Mouse (Mus musculus): Measurements from ENCODE around the gene Shkbp1. TPM values are rescaled to one million over a fixed set of nuclear protein-coding genes. Genes with fewer than 3 reads are reported as not detected.

Shkbp1 gene
- total RNA-seq, 2 experiments from 2014 or later = 24.9 to 29.9 TPM

DNA sequence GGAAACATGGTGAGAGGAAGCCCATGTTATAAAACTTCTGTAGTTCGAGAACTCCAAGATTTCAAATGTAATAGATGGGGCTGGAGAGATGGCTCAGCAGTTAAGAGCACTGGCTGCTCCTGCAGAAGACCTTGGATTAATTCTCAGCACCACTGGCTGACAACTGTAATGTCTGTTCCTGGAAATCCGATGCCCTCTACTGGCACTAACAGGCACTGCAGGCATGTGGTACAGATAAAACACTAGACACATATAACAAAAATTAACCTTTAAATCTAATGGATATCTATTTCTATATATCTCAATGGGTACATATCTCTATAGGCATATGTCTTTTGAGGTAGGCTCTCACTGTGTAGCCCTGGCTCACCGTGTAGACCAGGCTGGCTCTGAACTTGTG lies 41.4 kb downstream of the Shkbp1 start:
- no peak for DNase-seq (ENCODE audit: low spot score in 2 of 2)

DNA sequence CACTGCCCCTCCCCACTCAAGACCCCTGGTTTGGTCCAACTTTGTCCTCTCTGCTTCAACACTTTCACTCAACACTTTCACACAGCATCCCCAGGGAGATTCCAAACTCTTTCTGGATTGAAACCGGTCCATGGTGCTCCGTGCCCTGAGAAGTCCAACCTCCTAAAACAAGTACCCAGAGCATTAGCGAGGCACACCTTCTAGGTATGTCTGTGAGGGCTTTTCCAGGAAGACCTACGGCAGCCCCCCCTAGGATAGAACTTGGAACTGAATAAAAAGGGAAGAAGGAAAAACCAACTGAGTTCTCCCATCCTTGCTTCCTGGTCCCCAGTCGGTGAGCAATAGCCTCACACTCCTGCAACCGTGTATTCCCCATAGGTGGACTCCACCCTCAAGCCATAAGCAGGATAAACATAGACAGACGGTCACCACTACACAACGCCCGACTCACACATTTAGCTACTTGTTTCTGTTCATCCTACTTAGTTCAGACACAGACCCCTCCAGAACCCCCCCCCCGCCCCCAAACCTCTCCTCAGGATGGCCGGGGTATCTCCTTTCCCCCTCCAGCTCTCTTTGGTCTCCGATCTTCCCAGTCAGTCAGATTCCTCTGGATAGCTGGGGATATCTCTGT lies 44.1 kb downstream of the Shkbp1 start:
- DNase-seq (ENCODE audit: low spot score in 2 of 2) = no peak

DNA sequence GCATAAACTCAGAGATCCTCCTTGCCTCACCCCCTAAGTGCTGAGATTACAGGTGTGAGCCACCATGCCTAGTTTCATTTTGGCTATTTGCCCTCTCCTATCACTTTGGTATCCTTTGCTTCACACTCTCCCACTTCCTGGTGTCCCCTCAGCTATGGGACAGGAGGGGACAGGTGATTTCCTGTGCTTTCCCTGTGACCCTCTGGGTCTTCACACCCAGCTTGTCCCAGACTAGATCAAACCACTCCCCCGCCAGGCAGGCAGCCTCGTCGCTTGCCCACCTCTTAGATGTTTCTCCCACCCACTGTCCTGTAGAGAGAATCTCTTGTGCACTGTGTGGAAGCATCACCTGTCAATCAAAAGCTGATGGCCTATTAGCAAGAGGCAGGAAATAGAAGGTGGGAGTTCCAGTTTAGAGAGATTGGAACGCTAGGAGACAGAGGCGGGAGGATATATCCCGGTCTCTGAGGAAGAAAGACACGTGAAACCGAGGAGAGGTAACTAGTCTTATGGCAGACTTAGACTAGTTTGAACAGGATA lies 44.8 kb downstream of the Shkbp1 start:
- no peak for DNase-seq (ENCODE audit: low spot score in 2 of 2)

DNA sequence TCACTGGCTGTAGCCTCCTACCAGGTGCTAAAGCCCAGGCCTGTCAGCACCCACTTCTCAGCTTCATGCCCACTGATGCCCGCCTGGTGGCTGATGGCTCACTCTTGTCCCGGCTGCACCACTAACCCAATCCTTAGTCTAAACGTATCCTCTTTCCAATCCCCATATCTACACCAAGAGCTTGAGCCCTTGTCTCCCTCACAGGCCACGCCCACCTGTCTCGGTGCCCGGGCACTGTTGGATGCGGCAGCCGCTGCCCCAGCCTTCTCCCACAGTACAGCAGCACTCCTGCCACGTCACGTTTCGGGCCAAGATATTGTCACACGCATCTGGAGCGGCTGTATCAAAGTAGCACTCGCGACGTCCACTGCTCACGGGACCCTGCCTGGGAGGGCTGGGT lies 45.5 kb downstream of the Shkbp1 start:
- DNase-seq (ENCODE audit: low spot score in 2 of 2) = peak; percentile 61 to 69

DNA sequence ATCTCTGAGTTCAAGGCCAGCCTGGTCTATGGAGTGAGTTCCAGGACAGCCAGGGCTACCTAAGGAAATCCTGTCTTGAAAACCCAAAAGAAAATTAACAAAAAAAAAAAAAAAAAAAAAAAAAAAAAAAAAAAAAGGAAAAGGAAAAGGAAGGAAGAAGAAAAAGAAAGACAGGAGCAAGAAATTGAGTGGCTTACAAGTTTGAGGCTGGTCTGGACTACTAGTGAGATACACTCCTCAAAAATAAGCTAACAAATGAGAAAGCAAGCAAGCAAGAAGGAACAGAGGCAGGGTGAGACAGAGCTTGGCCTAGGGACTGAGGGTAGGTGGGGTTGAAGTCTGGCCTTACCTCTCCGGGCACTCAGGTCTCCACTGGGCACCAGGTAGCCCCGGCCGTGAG lies 46.0 kb downstream of the Shkbp1 start:
- no peak for DNase-seq (ENCODE audit: low spot score in 2 of 2)

DNA sequence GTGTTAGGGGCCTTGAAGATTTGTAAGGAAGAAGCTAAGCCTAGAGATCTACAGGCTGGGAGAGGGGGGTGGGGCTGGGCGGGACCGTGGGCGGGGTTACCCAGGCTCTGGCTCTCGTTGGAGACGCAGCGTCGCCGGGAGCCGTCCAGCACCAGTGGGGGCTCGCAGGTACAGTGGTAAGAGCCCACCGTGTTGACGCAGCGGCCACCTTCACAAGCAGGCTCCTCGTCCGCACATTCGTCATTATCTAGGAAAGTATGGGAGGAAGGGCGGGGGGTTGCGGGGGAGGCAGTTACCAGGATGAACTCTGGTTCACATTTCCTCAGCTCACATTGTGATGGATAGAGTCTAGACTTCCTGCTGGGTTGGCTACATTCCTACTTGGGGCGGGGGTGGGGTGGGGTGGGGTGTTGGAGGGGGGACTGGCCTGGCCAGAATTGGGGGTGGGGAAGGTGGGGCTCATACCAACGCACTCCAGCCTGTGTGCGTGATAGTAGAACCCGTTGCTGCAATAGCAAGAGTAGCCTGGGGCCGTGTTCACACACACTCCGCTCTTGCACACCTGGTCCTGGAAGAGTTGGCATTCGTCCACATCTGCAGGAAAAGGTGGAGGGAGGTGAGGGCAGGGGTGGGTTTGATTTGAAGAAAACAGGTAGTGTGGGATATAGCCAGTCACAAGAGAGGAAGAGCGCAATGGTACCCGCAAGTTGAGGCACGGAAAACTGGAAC lies 46.8 kb downstream of the Shkbp1 start:
- no peak for DNase-seq (ENCODE audit: low spot score in 2 of 2)

DNA sequence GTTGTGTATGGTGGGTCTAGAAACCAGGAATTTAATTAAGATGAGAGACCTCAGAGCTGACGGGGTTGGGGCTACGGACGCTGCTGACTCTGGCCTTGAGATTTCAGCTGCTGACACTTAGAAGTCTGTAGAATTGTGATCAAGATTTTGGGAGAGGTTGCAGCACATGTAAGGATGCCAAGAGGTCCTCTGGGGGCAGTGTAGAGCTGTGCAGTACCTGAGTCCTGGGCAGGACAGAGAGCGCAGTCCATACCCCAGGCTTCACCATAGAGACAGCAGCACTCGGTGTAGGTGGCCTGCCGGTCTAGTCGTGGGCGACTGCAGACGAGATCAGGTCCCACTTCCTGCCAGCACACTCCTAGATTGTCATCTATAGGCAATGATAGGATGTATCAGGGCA lies 48.3 kb downstream of the Shkbp1 start:
- no peak for DNase-seq (ENCODE audit: low spot score in 2 of 2)

DNA sequence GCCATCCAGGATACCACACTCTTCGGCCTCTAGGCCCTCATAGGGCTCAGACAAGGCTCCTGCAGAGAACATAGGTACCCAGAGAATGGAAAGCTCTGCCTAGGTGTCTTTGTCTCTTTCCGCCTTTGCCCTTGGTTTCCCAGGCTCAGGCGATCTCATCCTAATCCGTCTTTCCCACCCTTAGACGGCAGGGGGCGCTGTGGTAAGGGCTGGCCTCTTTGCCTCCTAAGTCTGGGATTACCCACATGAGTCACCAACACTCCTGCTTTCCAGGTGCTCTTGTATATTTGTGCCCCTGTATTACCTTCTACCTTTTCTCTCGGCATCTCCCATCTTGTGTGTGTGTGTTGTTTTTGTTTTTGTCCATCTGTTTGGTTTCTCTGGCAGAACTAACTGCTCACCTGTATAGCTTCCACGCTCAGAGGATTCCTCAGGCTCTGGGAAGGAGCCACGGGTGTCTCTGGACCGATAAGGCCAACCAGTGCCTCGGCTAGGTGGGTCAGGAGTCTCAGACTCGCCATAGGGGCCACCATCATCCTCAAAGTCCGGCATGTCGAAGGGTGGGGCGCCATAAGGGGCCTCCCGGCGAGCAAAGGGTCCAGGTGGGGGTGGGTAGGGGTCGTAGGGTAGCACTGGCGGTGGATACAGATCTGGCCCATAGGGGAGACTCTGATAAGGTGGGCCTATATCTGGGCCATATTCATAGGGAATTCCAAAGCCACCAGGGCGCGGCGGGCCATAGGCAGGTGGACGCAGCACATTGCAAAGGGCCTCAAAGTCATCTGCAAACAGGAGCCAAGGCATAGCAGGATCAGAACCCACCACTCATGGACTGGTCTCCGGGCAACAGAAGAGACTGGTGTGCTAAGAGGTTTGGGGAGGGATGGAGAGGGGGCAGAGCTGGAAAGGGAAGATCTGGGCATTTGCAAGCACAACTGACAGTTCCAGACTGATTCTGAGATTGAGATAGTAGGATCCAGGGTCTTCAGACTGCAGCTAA lies 49.4 kb downstream of the Shkbp1 start:
- peak; percentile 42 to 50 for DNase-seq (ENCODE audit: low spot score in 2 of 2)

DNA sequence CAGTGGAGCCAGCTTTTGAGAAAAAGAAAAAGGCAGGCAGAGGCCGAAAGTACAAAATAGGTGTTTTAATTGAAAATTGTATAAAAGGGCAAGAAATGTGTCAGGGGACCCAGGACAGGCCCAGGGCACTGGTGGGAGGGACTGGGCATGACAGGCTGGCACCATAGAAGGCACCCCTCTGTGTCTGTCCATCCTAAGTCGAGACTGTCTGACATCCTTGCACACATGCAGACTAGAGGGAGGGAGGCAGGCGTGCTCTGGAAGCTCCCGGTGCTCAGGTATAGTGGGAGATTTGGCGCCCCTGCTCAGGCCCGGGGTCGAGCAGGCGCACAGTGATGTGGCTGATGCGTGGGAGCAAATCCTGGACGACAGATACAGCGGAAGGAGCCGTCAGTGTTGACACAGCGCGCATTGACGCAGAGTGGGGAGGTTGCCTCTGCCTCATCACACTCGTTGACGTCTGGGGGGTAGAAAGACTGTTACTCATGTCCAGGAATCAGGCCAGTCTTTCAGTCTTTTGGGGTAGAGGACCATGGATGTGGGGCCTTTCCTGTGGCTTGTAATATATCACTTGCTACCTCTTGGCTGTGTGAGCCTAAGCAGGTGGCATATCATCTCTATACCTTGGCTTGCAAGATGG lies 50.6 kb downstream of the Shkbp1 start:
- DNase-seq (ENCODE audit: low spot score in 2 of 2) = no peak

DNA sequence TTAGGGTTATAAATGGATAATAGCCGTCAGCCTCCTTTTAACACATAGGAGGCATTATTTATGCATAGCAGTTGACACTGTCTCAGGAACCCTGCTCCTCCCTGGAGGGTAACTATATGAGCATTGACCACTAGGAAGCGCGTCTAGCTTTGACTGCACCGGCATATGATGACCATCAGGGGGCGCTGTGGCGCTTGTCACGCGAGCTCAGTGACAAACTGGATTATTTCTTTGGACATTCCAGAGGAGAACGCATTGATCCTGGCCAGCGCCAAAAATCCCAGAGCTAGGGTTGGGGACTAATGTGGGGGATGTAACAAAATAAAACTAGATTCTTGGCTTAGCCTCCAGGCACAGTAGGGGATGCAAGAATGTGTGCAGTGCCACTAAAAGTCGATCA lies 53.6 kb downstream of the Shkbp1 start:
- peak; percentile 81 to 83 for DNase-seq (ENCODE audit: low spot score in 2 of 2)

DNA sequence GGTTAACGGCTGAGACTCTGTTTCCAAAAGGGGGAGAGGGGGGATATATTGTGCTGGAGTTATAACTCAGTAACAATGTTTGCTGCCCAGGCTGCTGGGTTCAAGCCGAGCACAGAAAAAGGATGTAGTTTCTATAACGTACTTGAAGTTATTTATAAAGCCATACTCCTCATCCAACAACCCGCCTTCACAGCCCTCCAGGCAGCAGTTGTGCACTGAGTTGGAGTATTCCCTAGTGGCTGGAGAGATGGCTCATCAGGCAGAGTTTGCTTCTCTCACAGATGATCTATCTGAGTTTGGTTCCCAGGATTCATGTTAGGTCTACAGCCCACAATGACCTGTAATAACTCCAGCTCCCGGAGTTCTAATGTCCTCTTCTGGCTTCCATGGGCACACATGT lies 55.0 kb downstream of the Shkbp1 start:
- no peak for DNase-seq (ENCODE audit: low spot score in 2 of 2)

DNA sequence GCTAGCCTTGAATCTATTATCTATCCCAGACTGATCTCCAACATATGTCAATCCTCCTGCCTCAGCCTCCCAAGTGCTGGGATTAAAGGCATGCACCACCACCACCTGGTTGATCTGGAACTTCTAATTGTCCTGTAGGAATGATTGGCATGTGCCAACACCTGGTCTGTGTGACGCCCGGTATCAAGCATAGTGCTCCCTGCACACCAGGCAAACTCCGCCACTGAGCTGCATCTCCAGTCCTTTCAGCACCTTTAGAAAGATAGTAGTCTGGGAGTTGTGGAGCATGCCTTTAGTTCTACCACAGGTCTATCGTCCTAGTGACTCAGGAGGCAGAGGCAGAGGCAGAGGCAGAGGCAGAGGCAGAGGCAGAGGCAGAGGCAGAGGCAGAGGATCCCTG lies 55.5 kb downstream of the Shkbp1 start:
- DNase-seq (ENCODE audit: low spot score in 2 of 2) = no peak

DNA sequence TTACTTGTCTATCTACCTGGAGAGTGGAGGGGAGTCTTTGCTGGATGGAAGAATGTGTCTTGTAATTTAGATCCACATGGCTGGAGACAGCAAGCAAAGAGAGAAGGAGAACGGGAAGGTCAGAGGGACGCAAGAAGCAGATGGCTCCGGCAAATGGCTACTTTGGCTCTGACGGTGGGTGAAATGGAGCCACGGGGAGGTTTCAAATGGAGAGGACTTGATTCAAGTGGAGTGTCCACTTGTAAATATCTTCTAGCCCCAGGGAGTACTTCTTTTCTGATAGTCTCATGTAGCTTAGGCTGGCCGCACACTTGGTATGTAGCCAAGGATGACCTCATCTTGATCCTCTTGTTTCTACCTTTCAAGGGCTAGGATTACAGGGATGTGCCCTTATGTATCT lies 57.0 kb downstream of the Shkbp1 start:
- DNase-seq (ENCODE audit: low spot score in 2 of 2) = no peak

DNA sequence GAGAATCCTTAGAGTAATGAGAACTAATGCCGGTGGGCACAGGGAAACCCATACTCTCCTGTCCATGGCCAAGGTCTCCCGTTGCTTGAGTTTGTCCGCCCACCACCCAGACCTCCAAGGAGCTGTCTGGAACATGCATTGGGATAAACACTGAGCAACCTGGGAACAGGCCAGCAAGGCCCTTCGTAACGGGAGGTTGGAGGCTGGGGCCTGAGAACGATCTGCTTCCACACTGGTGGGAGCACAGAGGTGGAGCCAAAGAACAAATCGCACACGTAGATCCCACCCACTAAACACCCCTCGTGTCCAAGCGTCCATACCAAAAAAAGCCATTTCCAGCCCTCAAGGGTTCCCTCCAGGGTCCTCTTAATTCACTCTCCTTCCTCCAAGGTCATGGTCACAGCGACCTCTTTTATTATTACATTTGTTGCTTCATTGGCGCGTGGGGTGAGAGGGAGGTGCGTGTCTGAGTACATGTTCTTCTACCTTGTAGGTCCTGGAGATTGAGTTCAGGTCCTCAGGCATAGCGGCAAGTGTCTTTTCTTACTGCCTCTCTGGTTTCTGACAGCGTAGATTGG lies 57.7 kb downstream of the Shkbp1 start:
- no peak for DNase-seq (ENCODE audit: low spot score in 2 of 2)

DNA sequence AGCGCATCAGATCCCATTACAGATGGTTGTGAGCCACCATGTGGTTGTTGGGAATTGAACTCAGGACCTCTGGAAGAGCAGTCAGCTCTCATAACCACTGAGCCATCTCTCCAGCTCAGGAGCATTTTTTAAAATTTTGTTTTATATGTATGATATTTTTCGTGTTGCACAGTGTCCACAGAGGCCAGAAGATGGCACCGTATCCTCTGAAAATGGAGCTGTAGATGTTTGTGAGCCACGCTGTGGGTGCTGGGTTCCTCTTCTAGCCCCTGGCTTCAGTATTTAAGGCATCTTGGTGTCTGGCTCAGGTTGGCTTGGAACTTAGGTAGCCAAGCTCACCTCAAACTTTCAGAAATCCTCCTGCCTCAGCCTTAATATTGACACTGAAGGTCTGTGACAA lies 59.3 kb downstream of the Shkbp1 start:
- no peak for DNase-seq (ENCODE audit: low spot score in 2 of 2)

DNA sequence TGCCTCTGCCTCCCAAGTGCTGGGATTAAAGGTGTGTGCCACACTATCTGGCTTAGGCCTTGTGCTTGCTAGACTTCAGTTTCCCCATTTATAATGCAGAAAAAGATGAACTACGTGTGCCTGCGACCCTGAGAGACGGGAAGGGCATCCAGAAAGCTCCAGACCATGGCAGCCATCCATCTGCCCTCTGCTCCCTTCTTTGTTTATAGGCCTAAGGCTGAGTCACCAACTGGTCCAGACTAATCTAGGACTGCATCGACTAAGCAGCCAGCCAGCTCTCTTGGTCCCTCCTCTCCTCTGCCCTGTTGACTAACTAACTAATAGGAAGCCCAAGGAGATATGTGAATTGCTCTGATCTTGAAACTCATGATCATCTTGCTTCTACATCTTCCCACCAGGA lies 59.9 kb downstream of the Shkbp1 start:
- DNase-seq (ENCODE audit: low spot score in 2 of 2) = no peak

Other genes with a start within 250 kb of the Shkbp1 start
- under 1 TPM; 0.18 to 0.51 TPM for gene Cyp2f2, start 236.1 kb downstream of the Shkbp1 start, total RNA-seq (2021)
- gene Cyp2t4, start 202.3 kb downstream of the Shkbp1 start, total RNA-seq (2021) = not detected
- 10 to 100 TPM; 85.9 to 88.9 TPM for gene Egln2, start 189.2 kb downstream of the Shkbp1 start, total RNA-seq (2021)
- 10 to 100 TPM; 76.6 to 84.2 TPM for gene Rab4b, start 177.1 kb downstream of the Shkbp1 start, total RNA-seq (2021)
- gene Gm21983, start 174.9 kb downstream of the Shkbp1 start, total RNA-seq (2021) = under 1 TPM in 1 of 2 experiments, not detected in 1; 0.75 TPM
- gene Mia, start 174.9 kb downstream of the Shkbp1 start, total RNA-seq (2021) = 10 to 100 TPM; 10.9 to 13.9 TPM
- 10 to 100 TPM; 17.8 to 22.1 TPM for gene BC024978, start 160.2 kb downstream of the Shkbp1 start, total RNA-seq (2021)
- gene Snrpa, start 159.7 kb downstream of the Shkbp1 start, total RNA-seq (2021) = 10 to 100 TPM; 78.9 to 87.5 TPM
- 10 to 100 TPM in 1 of 2 experiments, 1 to 10 TPM in 1; 9.5 to 10.8 TPM for gene Itpkc, start 127.4 kb downstream of the Shkbp1 start, total RNA-seq (2021)
- gene Coq8b, start 123.0 kb downstream of the Shkbp1 start, total RNA-seq (2021) = 10 to 100 TPM; 26.9 to 29.5 TPM
- 100 to 1,000 TPM; 126 to 127 TPM for gene Numbl, start 97.6 kb downstream of the Shkbp1 start, total RNA-seq (2021)
- gene Ltbp4, start 18.3 kb downstream of the Shkbp1 start, total RNA-seq (2021) = 10 to 100 TPM; 49.9 to 59.2 TPM
- gene Gm20479, start 1.4 kb upstream of the Shkbp1 start, total RNA-seq (2021) = not detected
- 100 to 1,000 TPM in 1 of 2 experiments, 10 to 100 TPM in 1; 89.6 to 105 TPM for gene Sptbn4, start 91.7 kb upstream of the Shkbp1 start, total RNA-seq (2021)
- gene Blvrb, start 92.0 kb upstream of the Shkbp1 start, total RNA-seq (2021) = 10 to 100 TPM; 16.5 to 17.1 TPM
- 1 to 10 TPM; 3.6 to 3.8 TPM for gene Sertad3, start 117.7 kb upstream of the Shkbp1 start, total RNA-seq (2021)
- 1 to 10 TPM; 4.5 TPM for gene Sertad1, start 130.9 kb upstream of the Shkbp1 start, total RNA-seq (2021)
- gene Prx, start 143.3 kb upstream of the Shkbp1 start, total RNA-seq (2021) = 1 to 10 TPM; 1.1 to 1.5 TPM
- gene Hipk4, start 167.2 kb upstream of the Shkbp1 start, total RNA-seq (2021) = under 1 TPM; 0.11 to 0.23 TPM
- gene Pld3, start 197.2 kb upstream of the Shkbp1 start, total RNA-seq (2021) = 100 to 1,000 TPM; 468 to 470 TPM
- 10 to 100 TPM; 21.4 to 26.2 TPM for gene 2310022A10Rik, start 197.2 kb upstream of the Shkbp1 start, total RNA-seq (2021)
- gene Akt2, start 235.5 kb upstream of the Shkbp1 start, total RNA-seq (2021) = 10 to 100 TPM; 92.7 to 94.8 TPM

All from layer of hippocampus, postnatal 10 days (tissue).